Mouse (Mus musculus): ENCODE results near the gene Ralgapa2.

DNA sequence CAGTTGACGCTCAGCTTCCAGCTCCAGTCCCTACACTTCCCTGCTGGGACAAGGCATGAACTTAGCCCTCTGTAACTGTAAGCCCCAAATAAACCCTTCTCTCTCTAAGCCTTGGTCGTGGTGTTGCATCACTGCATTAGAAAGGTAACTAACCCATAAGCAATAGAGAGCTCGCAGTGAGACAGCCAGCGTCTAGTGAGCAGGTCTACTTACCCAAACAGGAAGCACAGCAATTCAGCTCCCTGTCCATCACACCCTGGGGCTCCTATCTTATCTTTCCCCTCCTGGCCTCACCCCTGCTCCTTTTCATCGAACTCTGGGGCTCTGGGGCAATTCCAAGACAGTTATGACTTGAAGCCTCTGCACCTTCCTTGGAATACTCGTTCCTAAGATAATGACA is 13.8 kb downstream of the Ralgapa2 start:
- TF ChIP-seq CTCF (IDR thresholded peaks at IDR 0.05) (no peak), POLR2A (IDR thresholded peaks at IDR 0.05; ENCODE audit: insufficient read depth, low read depth, low read length) (no peak)
